10 mouse cellular contexts compared by ENCODE assay signal in genomic region chr3:82857414-82858077, GRCm38 (mm10). TPM values are rescaled to one million over a fixed set of nuclear protein-coding genes. Genes with fewer than 3 reads are reported as not detected.
A peak's percentile ranks its signal among the peaks of the same experiment; 100 is the strongest.
DNase-seq lines count a peak whose midpoint lies in the region; ATAC-seq and TF ChIP-seq lines count a peak whose summit lies in the region.
"Had no signal": no experiment of that assay in that cellular context is flagged by ENCODE, and none has a peak within 500 bp of the region (broad histone marks: within the 10 kb centered on the region; RNA-seq: fewer than 3 reads in every experiment).

No protein-coding gene starts in this region.

- peak; percentile 81 for TF ChIP-seq CTCF in kidney, postnatal 0 days (IDR thresholded peaks at IDR 0.05; ENCODE audit: low read depth)
- TF ChIP-seq CTCF in ES-Bruce4 (IDR thresholded peaks at IDR 0.05; ENCODE audit: low read depth, low read length), result peak; percentile 11

- no peak overlapping the region for H3K27ac ChIP-seq in kidney, postnatal 0 days
- no peak overlapping the region for H3K27ac ChIP-seq in kidney, embryonic 16.5 days (ENCODE audit: low read length)
- no peak overlapping the region for H3K27ac ChIP-seq in ES-Bruce4 (ENCODE audit: insufficient read depth, low read length)
- H3K27ac ChIP-seq in forebrain, embryonic 16.5 days (ENCODE audit: low read length), result no peak overlapping the region
- no peak overlapping the region for H3K27ac ChIP-seq in midbrain, embryonic 13.5 days
- H3K27ac ChIP-seq in heart, embryonic 11.5 days (ENCODE audit: low read depth, low read length), result no peak overlapping the region
- H3K27ac ChIP-seq: embryonic facial prominence, embryonic 12.5 days had no signal

- ATAC-seq in kidney, postnatal 0 days (replicated peaks; ENCODE audit: low FRiP score, low read depth), result no peak
- ATAC-seq in kidney, embryonic 16.5 days (ENCODE audit: low FRiP score, low TSS enrichment), result no peak
- peak; percentile 38 for ATAC-seq in forebrain, embryonic 16.5 days
- ATAC-seq in midbrain, embryonic 13.5 days, result 0 out of 2 replicates have a peak, but pooled peaks have one; percentile 30
- no peak for ATAC-seq in heart, embryonic 11.5 days (replicated peaks; ENCODE audit: insufficient number of reproducible peaks, low FRiP score, low TSS enrichment)

- no peaks in the 10 kb centered on the region for H3K36me3 ChIP-seq in kidney, postnatal 0 days (ENCODE audit: insufficient read depth, low read length)
- H3K36me3 ChIP-seq in kidney, embryonic 16.5 days (ENCODE audit: insufficient read depth, low read length), result no peaks in the 10 kb centered on the region
- H3K36me3 ChIP-seq in ES-Bruce4 (ENCODE audit: control insufficient read depth, insufficient read depth, low read length, poor library complexity, severe bottlenecking), result no peaks in the 10 kb centered on the region
- no peaks in the 10 kb centered on the region for H3K36me3 ChIP-seq in forebrain, embryonic 16.5 days (ENCODE audit: control insufficient read depth, insufficient read depth)
- no peaks in the 10 kb centered on the region for H3K36me3 ChIP-seq in midbrain, embryonic 13.5 days
- no peaks in the 10 kb centered on the region for H3K36me3 ChIP-seq in heart, embryonic 11.5 days (ENCODE audit: control insufficient read depth, insufficient read depth, low read length)
- H3K36me3 ChIP-seq: embryonic facial prominence, embryonic 12.5 days had no signal

- no peaks in the 10 kb centered on the region for H3K4me1 ChIP-seq in kidney, postnatal 0 days (replicated peaks; ENCODE audit: insufficient read depth, low read length)
- no peaks in the 10 kb centered on the region for H3K4me1 ChIP-seq in kidney, embryonic 16.5 days (ENCODE audit: insufficient read depth, low read length)
- no peaks in the 10 kb centered on the region for H3K4me1 ChIP-seq in ES-Bruce4 (ENCODE audit: control insufficient read depth, insufficient read depth, low read length)
- no peaks in the 10 kb centered on the region for H3K4me1 ChIP-seq in forebrain, embryonic 16.5 days (replicated peaks; ENCODE audit: control insufficient read depth, insufficient read depth, low read length)
- H3K4me1 ChIP-seq in midbrain, embryonic 13.5 days (replicated peaks), result no peaks in the 10 kb centered on the region
- H3K4me1 ChIP-seq in heart, embryonic 11.5 days (ENCODE audit: control insufficient read depth, insufficient read depth, low read length), result no peaks in the 10 kb centered on the region
- H3K4me1 ChIP-seq: embryonic facial prominence, embryonic 12.5 days had no signal

- DNase-seq in kidney, postnatal 0 days (ENCODE audit: low spot score), result peak; percentile 42
- DNase-seq in adrenal gland, postnatal 36 days, result peak; percentile 8 to 33
- no peak for DNase-seq in thymus, postnatal 36 days

- TF ChIP-seq EP300 in ES-Bruce4 (IDR thresholded peaks at IDR 0.05; ENCODE audit: insufficient read depth, low read depth, low read length), result no peak

- WGBS in kidney, postnatal 0 days, result 23% methylated on average over 4 of the region's 4 CpGs
- 27% methylated on average over 4 of the region's 4 CpGs for WGBS in kidney, embryonic 16.5 days
- 29% methylated on average over 4 of the region's 4 CpGs for WGBS in forebrain, embryonic 16.5 days
- 22% methylated on average over 4 of the region's 4 CpGs for WGBS in midbrain, embryonic 13.5 days
- 27% methylated on average over 4 of the region's 4 CpGs for WGBS in heart, embryonic 11.5 days (ENCODE audit: insufficient replicate concordance)

- H3K27me3 ChIP-seq in kidney, postnatal 0 days (ENCODE audit: insufficient read depth, low read length), result no peaks in the 10 kb centered on the region
- no peaks in the 10 kb centered on the region for H3K27me3 ChIP-seq in kidney, embryonic 16.5 days (ENCODE audit: insufficient read depth, low read length)
- no peaks in the 10 kb centered on the region for H3K27me3 ChIP-seq in ES-Bruce4 (ENCODE audit: control insufficient read depth, insufficient read depth, low read length, poor library complexity, severe bottlenecking)
- no peaks in the 10 kb centered on the region for H3K27me3 ChIP-seq in forebrain, embryonic 16.5 days (replicated peaks; ENCODE audit: control insufficient read depth, insufficient read depth, low read length)
- H3K27me3 ChIP-seq in midbrain, embryonic 13.5 days, result no peaks in the 10 kb centered on the region
- H3K27me3 ChIP-seq in heart, embryonic 11.5 days (ENCODE audit: control insufficient read depth, insufficient read depth, low read length), result no peaks in the 10 kb centered on the region
- H3K27me3 ChIP-seq: embryonic facial prominence, embryonic 12.5 days had no signal

- no peaks in the 10 kb centered on the region for H3K9me3 ChIP-seq in kidney, postnatal 0 days (replicated peaks; ENCODE audit: low read length)
- H3K9me3 ChIP-seq in kidney, embryonic 16.5 days (ENCODE audit: low read length), result no peaks in the 10 kb centered on the region
- H3K9me3 ChIP-seq in ES-Bruce4 (replicated peaks; ENCODE audit: control insufficient read depth, insufficient read depth, low read length, poor library complexity, severe bottlenecking), result no peaks in the 10 kb centered on the region
- H3K9me3 ChIP-seq in forebrain, embryonic 16.5 days (ENCODE audit: control insufficient read depth, low read length), result no peaks in the 10 kb centered on the region
- H3K9me3 ChIP-seq in midbrain, embryonic 13.5 days, result no peaks in the 10 kb centered on the region
- H3K9me3 ChIP-seq in heart, embryonic 11.5 days (replicated peaks; ENCODE audit: control insufficient read depth, low read length), result no peaks in the 10 kb centered on the region
- H3K9me3 ChIP-seq: embryonic facial prominence, embryonic 12.5 days had no signal

- no peak overlapping the region for H3K9ac ChIP-seq in kidney, postnatal 0 days (ENCODE audit: low read depth, low read length)
- H3K9ac ChIP-seq in kidney, embryonic 16.5 days (replicated peaks; ENCODE audit: low read length), result no peak overlapping the region
- H3K9ac ChIP-seq in ES-Bruce4 (ENCODE audit: low read depth, poor library complexity, severe bottlenecking), result no peak overlapping the region
- H3K9ac ChIP-seq in forebrain, embryonic 16.5 days (replicated peaks; ENCODE audit: low read depth, low read length), result no peak overlapping the region
- H3K9ac ChIP-seq in midbrain, embryonic 13.5 days (replicated peaks), result no peak overlapping the region
- no peak overlapping the region for H3K9ac ChIP-seq in heart, embryonic 11.5 days (ENCODE audit: low read depth, low read length)
- H3K9ac ChIP-seq: embryonic facial prominence, embryonic 12.5 days had no signal

- no peak overlapping the region for H3K4me2 ChIP-seq in kidney, postnatal 0 days (ENCODE audit: low read length)
- H3K4me2 ChIP-seq in kidney, embryonic 16.5 days (replicated peaks; ENCODE audit: low read depth, low read length), result no peak overlapping the region
- no peak overlapping the region for H3K4me2 ChIP-seq in forebrain, embryonic 16.5 days (ENCODE audit: low read length)
- H3K4me2 ChIP-seq in midbrain, embryonic 13.5 days (replicated peaks), result no peak overlapping the region
- H3K4me2 ChIP-seq in heart, embryonic 11.5 days, result no peak overlapping the region
- H3K4me2 ChIP-seq: embryonic facial prominence, embryonic 12.5 days had no signal

- H3K4me3 ChIP-seq in kidney, postnatal 0 days (replicated peaks; ENCODE audit: low read depth, low read length), result no peak overlapping the region
- no peak overlapping the region for H3K4me3 ChIP-seq in kidney, embryonic 16.5 days (ENCODE audit: low read length)
- no peak overlapping the region for H3K4me3 ChIP-seq in ES-Bruce4 (ENCODE audit: low read depth, low read length)
- no peak overlapping the region for H3K4me3 ChIP-seq in forebrain, embryonic 16.5 days (replicated peaks; ENCODE audit: low read length)
- no peak overlapping the region for H3K4me3 ChIP-seq in midbrain, embryonic 13.5 days (replicated peaks)
- H3K4me3 ChIP-seq in heart, embryonic 11.5 days (ENCODE audit: low read depth, low read length), result no peak overlapping the region
- H3K4me3 ChIP-seq: embryonic facial prominence, embryonic 12.5 days; myocyte had no signal

- TF ChIP-seq POLR2A in ES-Bruce4 (IDR thresholded peaks at IDR 0.05; ENCODE audit: insufficient read depth, low read length), result no peak

RNA-seq across cellular contexts. Expression of gene Rbm46, which starts 18.7 kb away (rescaled TPM):
- 2.3 and 2.5 TPM in 2 replicates for polyA plus RNA-seq in kidney, postnatal 0 days (2015; fragmentation: Nextera tagmentation; extraction: Ambion mirVana)
- polyA plus RNA-seq in kidney, embryonic 16.5 days (2015; fragmentation: Nextera tagmentation; extraction: Ambion mirVana), result 2.6 and 3.0 TPM in 2 replicates
- polyA plus RNA-seq in ES-Bruce4 (2011; ENCODE audit: insufficient read depth, insufficient read length, low read depth, missing spikeins), result 1.4 and 1.8 TPM in 2 replicates
- total RNA-seq in adrenal gland, postnatal 36 days (2021), result under 1 TPM; 0.36 to 0.76 TPM
- polyA plus RNA-seq in forebrain, embryonic 16.5 days (2015; fragmentation: Nextera tagmentation; extraction: Ambion mirVana), result 0.96 and 1.3 TPM in 2 replicates
- 1.3 and 1.8 TPM in 2 replicates for polyA plus RNA-seq in midbrain, embryonic 13.5 days (2015; fragmentation: Nextera tagmentation; extraction: Ambion mirVana)
- polyA plus RNA-seq in heart, embryonic 11.5 days (2014; fragmentation: Nextera tagmentation; extraction: Ambion mirVana), result 1.9 and 2.0 TPM in 2 replicates
- polyA plus RNA-seq: myocyte had no signal

RNA-seq across cellular contexts. Expression of gene Lrat, which starts 46.2 kb away (rescaled TPM):
- 0.09 and 0.11 TPM in 2 replicates for polyA plus RNA-seq in kidney, postnatal 0 days (2015; fragmentation: Nextera tagmentation; extraction: Ambion mirVana)
- 0.05 and 0.08 TPM in 2 replicates for polyA plus RNA-seq in kidney, embryonic 16.5 days (2015; fragmentation: Nextera tagmentation; extraction: Ambion mirVana)
- polyA plus RNA-seq in ES-Bruce4 (2011; ENCODE audit: insufficient read depth, insufficient read length, low read depth, missing spikeins), result 0.15 TPM in 1 of 2 replicates, not detected in the other
- total RNA-seq in adrenal gland, postnatal 36 days (2021), result under 1 TPM in 1 of 2 experiments, not detected in 1; 0.07 TPM
- polyA plus RNA-seq in forebrain, embryonic 16.5 days (2015; fragmentation: Nextera tagmentation; extraction: Ambion mirVana), result 0.12 and 0.16 TPM in 2 replicates
- polyA plus RNA-seq in midbrain, embryonic 13.5 days (2015; fragmentation: Nextera tagmentation; extraction: Ambion mirVana), result 0.04 and 0.10 TPM in 2 replicates
- 0.09 TPM in 1 of 2 replicates, not detected in the other for polyA plus RNA-seq in heart, embryonic 11.5 days (2014; fragmentation: Nextera tagmentation; extraction: Ambion mirVana)
- polyA plus RNA-seq: myocyte had no signal

Comparison
In these comparisons a context has a peak if more than half of its experiments do, and no peak if none do; other contexts are left out.
1. ATAC-seq: peak in forebrain, embryonic 16.5 days (single experiment) and midbrain, embryonic 13.5 days (single experiment); none in kidney, postnatal 0 days (single experiment), kidney, embryonic 16.5 days (single experiment) and heart, embryonic 11.5 days (single experiment).
2. DNase-seq: peak in kidney, postnatal 0 days (single experiment) and adrenal gland, postnatal 36 days (2 of 2); none in thymus, postnatal 36 days (0 of 2).